Mouse (Mus musculus) heart, embryonic 13.5 days (tissue): ENCODE data around the gene Hoxd3. TPM values are rescaled to one million over a fixed set of nuclear protein-coding genes. Genes with fewer than 3 reads are reported as not detected.

Source experiments
- ATAC-seq: fragments of 200-750 bp; cut with Nextera tagmentation; 2 replicates; pipeline ENCODE4 v1.8.0; 2017; ENCODE audit warnings: moderate TSS enrichment; ENCODE audit not compliant: insufficient number of reproducible peaks, low FRiP score, low TSS enrichment; ENCODE audit errors: extremely low read depth
- H3K27ac ChIP-seq: fragments of 300-500 bp; sonication (generic); replicated peaks from 2 replicates; pipeline ENCODE4 v1.5.1; 2015; ENCODE audit warnings: moderate library complexity, mild to moderate bottlenecking, inconsistent platforms
- H3K27me3 ChIP-seq: fragments of 300-500 bp; sonication (generic); replicated peaks from 2 replicates; pipeline ENCODE4 v1.6.1; 2015; ENCODE audit warnings: mild to moderate bottlenecking, inconsistent platforms
- H3K36me3 ChIP-seq: fragments of 300-500 bp; sonication (generic); 2 replicates; pipeline ENCODE4 v1.6.1; 2015; ENCODE audit warnings: mild to moderate bottlenecking, inconsistent platforms
- H3K4me1 ChIP-seq: fragments of 300-500 bp; sonication (generic); 2 replicates; pipeline ENCODE4 v1.6.1; 2015; ENCODE audit warnings: inconsistent platforms
- H3K4me2 ChIP-seq: fragments of 300-500 bp; sonication (generic); 2 replicates; pipeline ENCODE4 v1.6.1; 2015; ENCODE audit warnings: inconsistent platforms, mild to moderate bottlenecking, moderate library complexity
- H3K4me3 ChIP-seq: fragments of 300-500 bp; sonication (generic); 2 replicates; pipeline ENCODE4 v1.5.1; 2015; ENCODE audit warnings: moderate library complexity, mild to moderate bottlenecking, inconsistent platforms
- H3K9ac ChIP-seq: fragments of 300-500 bp; sonication (generic); 2 replicates; pipeline ENCODE4 v1.6.1; 2015; ENCODE audit warnings: inconsistent platforms, mild to moderate bottlenecking, moderate library complexity
- H3K9me3 ChIP-seq: fragments of 300-500 bp; sonication (generic); 2 replicates; pipeline ENCODE4 v1.6.1; 2016; ENCODE audit warnings: inconsistent platforms
- WGBS: fragments of 180-500 bp; shearing (Covaris S2); methylation state at CpG from one replicate; pipeline ENCODE4 v1.1.7; 2015; ENCODE audit warnings: mixed read lengths; 5-methylcytosine and 5-hydroxymethylcytosine counted together
- polyA plus RNA-seq: library from polyadenylated mRNA; unstranded; fragments of >200 nt; fragmentation: Nextera tagmentation; extraction: Ambion mirVana; gene quantifications from 2 replicates; pipeline ENCODE4 v1.2.1, GENCODE M21; 2015

Gene Hoxd3
- polyA plus RNA-seq, 1 experiment from 2014 or later = 0.74 TPM

- 3% methylated on average over 25 of the region's 25 CpGs for WGBS
- Histone ChIP-seq H3K9ac (0 out of 2 replicates have a peak overlapping the region, but pooled peaks have one; percentile 50), H3K9me3 (no peaks in the 10 kb centered on the region), H3K4me3 (peak overlapping the region; percentile 47), H3K36me3 (no peaks in the 10 kb centered on the region), H3K27ac (no peak overlapping the region), H3K27me3 (peaks cover 98% of the 10 kb centered on the region), H3K4me1 (peaks cover 21% of the 10 kb centered on the region), H3K4me2 (peak overlapping the region; percentile 71)
- ATAC-seq = no peak
Measured at GRCm38 (mm10) chr2:74753175-74753523, 41.4 kb downstream of the Hoxd3 start.

GRCm38 (mm10) chr2:74753711-74754110 is 42.0 kb downstream of the Hoxd3 start:
- no peak overlapping the region for H3K9ac ChIP-seq
- H3K27me3 ChIP-seq = peaks cover 98% of the 10 kb centered on the region
- no peak overlapping the region for H3K4me3 ChIP-seq
- no peak for ATAC-seq
- H3K27ac ChIP-seq = no peak overlapping the region
- H3K9me3 ChIP-seq = no peaks in the 10 kb centered on the region
- H3K4me2 ChIP-seq = no peak overlapping the region
- 21% methylated on average over 5 of the region's 5 CpGs for WGBS
- H3K36me3 ChIP-seq = no peaks in the 10 kb centered on the region
- H3K4me1 ChIP-seq = peaks cover 21% of the 10 kb centered on the region

GRCm38 (mm10) chr2:74760146-74760545 is 48.4 kb downstream of the Hoxd3 start:
- Histone ChIP-seq H3K4me1 (peaks cover 16% of the 10 kb centered on the region), H3K4me2 (no peak overlapping the region), H3K27me3 (peaks cover 93% of the 10 kb centered on the region), H3K4me3 (no peak overlapping the region), H3K27ac (no peak overlapping the region), H3K36me3 (no peaks in the 10 kb centered on the region), H3K9me3 (no peaks in the 10 kb centered on the region), H3K9ac (no peak overlapping the region)
- 0% methylated on average over 1 of the region's 1 CpGs for WGBS
- ATAC-seq = no peak

- no peak for ATAC-seq
- Histone ChIP-seq H3K9ac (no peak overlapping the region), H3K4me1 (peaks cover 16% of the 10 kb centered on the region), H3K9me3 (no peaks in the 10 kb centered on the region), H3K27me3 (peaks cover 95% of the 10 kb centered on the region), H3K4me2 (peak overlapping the region; percentile 82; the same call in 1 of the 2 replicates), H3K36me3 (no peaks in the 10 kb centered on the region), H3K4me3 (peak overlapping the region; percentile 57), H3K27ac (no peak overlapping the region)
- WGBS = 5% methylated on average over 13 of the region's 13 CpGs
Measured at GRCm38 (mm10) chr2:74761941-74762340, 50.2 kb downstream of the Hoxd3 start.

- 1% methylated on average over 59 of the region's 61 CpGs for WGBS
- peaks cover 16% of the 10 kb centered on the region for H3K4me1 ChIP-seq
Measured at GRCm38 (mm10) chr2:74762522-74763244, 51.0 kb downstream of the Hoxd3 start, which contains the start of gene Hoxd1. TSS of gene Hoxd1 (plus strand) at chr2:74762980.

GRCm38 (mm10) chr2:74763245-74763735 is 51.6 kb downstream of the Hoxd3 start:
- Histone ChIP-seq H3K4me1 (peaks cover 16% of the 10 kb centered on the region), H3K9ac (peak overlapping the region; percentile 64), H3K27ac (no peak overlapping the region), H3K4me3 (peak overlapping the region; percentile 57), H3K36me3 (no peaks in the 10 kb centered on the region), H3K9me3 (no peaks in the 10 kb centered on the region), H3K4me2 (peak overlapping the region; percentile 82), H3K27me3 (peaks cover 86% of the 10 kb centered on the region)
- ATAC-seq = no peak
- WGBS = 1% methylated on average over 51 of the region's 53 CpGs

More at GRCm38 (mm10) chr2:74762522-74763244, 51.0 kb downstream of the Hoxd3 start, which contains the start of gene Hoxd1:
- Histone ChIP-seq H3K27me3 (peaks cover 91% of the 10 kb centered on the region), H3K9me3 (no peaks in the 10 kb centered on the region), H3K4me2 (peak within 1 kb of the TSS; percentile 82), H3K4me3 (peak within 1 kb of the TSS; percentile 57), H3K27ac (no peak within 1 kb of the TSS), H3K9ac (peak within 1 kb of the TSS; percentile 64), H3K36me3 (no peaks in the 10 kb centered on the region)
- no peak for ATAC-seq

GRCm38 (mm10) chr2:74763976-74764375 is 52.2 kb downstream of the Hoxd3 start:
- Histone ChIP-seq H3K4me1 (peaks cover 16% of the 10 kb centered on the region), H3K9me3 (no peaks in the 10 kb centered on the region), H3K4me2 (peak overlapping the region; percentile 82; the same call in 1 of the 2 replicates), H3K4me3 (peak overlapping the region; percentile 57; the same call in 1 of the 2 replicates), H3K36me3 (no peaks in the 10 kb centered on the region), H3K27me3 (peaks cover 87% of the 10 kb centered on the region), H3K9ac (no peak overlapping the region), H3K27ac (no peak overlapping the region)
- 43% methylated on average over 10 of the region's 10 CpGs for WGBS
- no peak for ATAC-seq

GRCm38 (mm10) chr2:74774359-74774758 is 62.6 kb downstream of the Hoxd3 start:
- Histone ChIP-seq H3K4me1 (no peaks in the 10 kb centered on the region), H3K27me3 (peaks cover 30% of the 10 kb centered on the region), H3K9me3 (0 out of 2 replicates have a peak, but pooled peaks cover 4% of the 10 kb centered on the region), H3K27ac (no peak overlapping the region), H3K36me3 (no peaks in the 10 kb centered on the region), H3K9ac (no peak overlapping the region), H3K4me2 (no peak overlapping the region), H3K4me3 (no peak overlapping the region)
- ATAC-seq = no peak
- WGBS = 73% methylated on average over 2 of the region's 2 CpGs

- Histone ChIP-seq H3K9me3 (no peaks in the 10 kb centered on the region), H3K27ac (no peak overlapping the region), H3K4me3 (no peak overlapping the region), H3K36me3 (no peaks in the 10 kb centered on the region), H3K9ac (no peak overlapping the region), H3K4me2 (no peak overlapping the region), H3K4me1 (no peaks in the 10 kb centered on the region), H3K27me3 (peaks cover 12% of the 10 kb centered on the region)
- ATAC-seq = no peak
- WGBS = 65% methylated on average over 13 of the region's 13 CpGs
Measured at GRCm38 (mm10) chr2:74777536-74778275, 66.0 kb downstream of the Hoxd3 start.

- H3K27me3 ChIP-seq = peaks cover 6% of the 10 kb centered on the region; the same call in 1 of the 2 replicates
- no peak overlapping the region for H3K27ac ChIP-seq
- no peaks in the 10 kb centered on the region for H3K36me3 ChIP-seq
- no peaks in the 10 kb centered on the region for H3K4me1 ChIP-seq
- ATAC-seq = no peak
- H3K4me2 ChIP-seq = no peak overlapping the region
- H3K4me3 ChIP-seq = no peak overlapping the region
- no peak overlapping the region for H3K9ac ChIP-seq
- no peaks in the 10 kb centered on the region for H3K9me3 ChIP-seq
- WGBS = 74% methylated on average over 5 of the region's 5 CpGs
Measured at GRCm38 (mm10) chr2:74781386-74781785, 69.7 kb downstream of the Hoxd3 start.

- H3K9ac ChIP-seq = no peak overlapping the region
- no peak overlapping the region for H3K4me3 ChIP-seq
- no peak overlapping the region for H3K27ac ChIP-seq
- no peak overlapping the region for H3K4me2 ChIP-seq
- 0 out of 2 replicates have a peak, but pooled peaks cover 2% of the 10 kb centered on the region for H3K4me1 ChIP-seq
- no peaks in the 10 kb centered on the region for H3K36me3 ChIP-seq
- H3K9me3 ChIP-seq = no peaks in the 10 kb centered on the region
- ATAC-seq = no peak
- WGBS = 37% methylated on average over 7 of the region's 7 CpGs
- no peaks in the 10 kb centered on the region for H3K27me3 ChIP-seq
Measured at GRCm38 (mm10) chr2:74795531-74795930, 83.8 kb downstream of the Hoxd3 start.
